Mouse (Mus musculus): ENCODE measurements around the gene Elmod1. TPM values are rescaled to one million over a fixed set of nuclear protein-coding genes. Genes with fewer than 3 reads are reported as not detected.

Gene Elmod1
- total and polyA plus RNA-seq, 3 experiments: 0.38 TPM; not detected in 2

DNA sequence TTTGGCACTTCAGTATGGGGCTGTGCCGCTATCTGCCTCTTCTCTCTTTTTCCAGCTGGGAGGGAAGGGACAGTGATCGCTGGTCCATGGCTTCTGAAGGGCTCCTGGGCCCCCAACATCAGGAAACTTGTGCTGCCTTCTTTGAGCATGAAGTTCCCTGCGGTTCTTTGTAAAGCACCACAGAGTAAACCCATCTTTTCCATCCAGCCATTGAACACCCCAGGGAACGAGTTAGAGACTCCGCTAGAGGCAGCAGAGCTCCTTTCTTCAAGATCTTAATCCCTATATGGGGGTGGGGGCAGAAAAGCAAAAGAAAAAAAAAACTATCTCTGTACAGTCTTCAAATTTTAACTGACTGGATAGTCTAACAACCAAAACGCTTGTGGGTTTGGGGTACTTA is 20.2 kb downstream of the Elmod1 start:
- TF ChIP-seq GATA2 (IDR thresholded peaks at IDR 0.05; ENCODE audit: borderline replicate concordance, low read depth, low read length): no peak
- TF ChIP-seq GATA1 (IDR thresholded peaks at IDR 0.05; ENCODE audit: borderline replicate concordance, low read length): no peak
- no peak for TF ChIP-seq TAL1 (conservative IDR thresholded peaks at IDR 0.05; ENCODE audit: low read depth, low read length)
- no peak for TF ChIP-seq CTCF (IDR thresholded peaks at IDR 0.05; ENCODE audit: low read depth, low read length)
- TF ChIP-seq POLR2AphosphoS5 (IDR thresholded peaks at IDR 0.05; ENCODE audit: insufficient replicate concordance, low read depth, low read length): no peak
- Histone ChIP-seq H3K4me1 (ENCODE audit: insufficient read depth, low read depth, low read length) (no peaks in the 10 kb centered on the region), H3K36me3 (replicated peaks) (no peaks in the 10 kb centered on the region), H3K27me3 (ENCODE audit: insufficient read depth, low read length) (no peaks in the 10 kb centered on the region), H3K9me3 (replicated peaks) (no peaks in the 10 kb centered on the region), H3K4me3 (ENCODE audit: low read depth, low read length) (no peak overlapping the region)
- DNase-seq (ENCODE audit: low spot score) (no peak), ATAC-seq (ENCODE audit: extremely low read depth, insufficient number of reproducible peaks, low FRiP score, poor library complexity, severe bottlenecking) (no peak)

DNA sequence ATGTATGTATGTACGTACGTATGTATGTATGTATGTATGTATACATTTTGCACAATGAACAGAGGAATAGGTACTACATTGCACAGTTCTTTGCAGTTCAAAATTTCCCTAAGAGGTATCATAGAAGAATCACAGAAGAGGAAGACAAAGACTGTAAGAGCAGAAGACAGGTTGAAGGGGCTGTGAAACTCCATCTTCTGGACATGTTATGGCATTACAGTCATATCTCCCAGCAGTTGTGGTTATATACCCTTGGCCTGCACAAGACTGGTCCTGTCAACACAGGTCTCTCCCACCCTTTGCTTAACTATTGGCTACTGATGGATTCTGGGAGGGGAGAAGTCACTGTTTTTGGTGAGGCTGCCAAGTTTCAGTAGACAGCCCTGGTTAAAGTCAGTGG is 27.6 kb downstream of the Elmod1 start:
- no peak for DNase-seq (ENCODE audit: low spot score)
- H3K36me3 ChIP-seq (replicated peaks): no peaks in the 10 kb centered on the region
- no peaks in the 10 kb centered on the region for H3K4me1 ChIP-seq (ENCODE audit: insufficient read depth, low read depth, low read length)
- H3K27me3 ChIP-seq (ENCODE audit: insufficient read depth, low read length): no peaks in the 10 kb centered on the region
- H3K4me3 ChIP-seq (ENCODE audit: low read depth, low read length): no peak overlapping the region
- TF ChIP-seq GATA2 (IDR thresholded peaks at IDR 0.05; ENCODE audit: borderline replicate concordance, low read depth, low read length) (no peak), CTCF (IDR thresholded peaks at IDR 0.05; ENCODE audit: low read depth, low read length) (no peak), TAL1 (conservative IDR thresholded peaks at IDR 0.05; ENCODE audit: low read depth, low read length) (no peak), POLR2AphosphoS5 (IDR thresholded peaks at IDR 0.05; ENCODE audit: insufficient replicate concordance, low read depth, low read length) (no peak), GATA1 (IDR thresholded peaks at IDR 0.05; ENCODE audit: borderline replicate concordance, low read length) (no peak)
- ATAC-seq (ENCODE audit: extremely low read depth, insufficient number of reproducible peaks, low FRiP score, poor library complexity, severe bottlenecking): no peak
- no peaks in the 10 kb centered on the region for H3K9me3 ChIP-seq (replicated peaks)

DNA sequence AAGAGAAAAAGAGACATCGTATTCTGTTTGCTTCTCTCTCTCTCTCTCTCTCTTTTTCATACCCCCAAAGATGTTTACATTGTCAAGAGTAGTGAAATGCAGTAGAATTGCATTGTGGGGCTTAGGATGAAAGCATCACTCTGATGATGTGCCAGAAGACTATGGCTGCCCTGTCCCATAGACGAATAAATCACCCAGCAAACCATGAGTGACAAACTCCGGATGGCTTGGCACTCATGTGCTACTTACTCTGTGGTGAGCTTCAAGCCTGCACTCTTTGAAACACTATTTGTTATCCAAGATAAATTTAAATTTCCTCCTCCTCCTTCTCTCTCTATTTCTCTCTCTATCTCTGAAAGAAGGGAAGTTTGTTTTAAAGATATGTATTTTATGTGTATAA is 36.5 kb downstream of the Elmod1 start:
- no peak for TF ChIP-seq POLR2AphosphoS5 (IDR thresholded peaks at IDR 0.05; ENCODE audit: insufficient replicate concordance, low read depth, low read length)
- no peak for TF ChIP-seq CTCF (IDR thresholded peaks at IDR 0.05; ENCODE audit: low read depth, low read length)
- TF ChIP-seq GATA2 (IDR thresholded peaks at IDR 0.05; ENCODE audit: borderline replicate concordance, low read depth, low read length): no peak
- TF ChIP-seq GATA1 (IDR thresholded peaks at IDR 0.05; ENCODE audit: borderline replicate concordance, low read length): no peak
- TF ChIP-seq TAL1 (conservative IDR thresholded peaks at IDR 0.05; ENCODE audit: low read depth, low read length): no peak
- Histone ChIP-seq H3K4me3 (ENCODE audit: low read depth, low read length) (no peak overlapping the region), H3K36me3 (replicated peaks) (no peaks in the 10 kb centered on the region), H3K4me1 (ENCODE audit: insufficient read depth, low read depth, low read length) (no peaks in the 10 kb centered on the region), H3K27me3 (ENCODE audit: insufficient read depth, low read length) (no peaks in the 10 kb centered on the region), H3K9me3 (replicated peaks) (no peaks in the 10 kb centered on the region)
- no peak for DNase-seq (ENCODE audit: low spot score)
- no peak for ATAC-seq (ENCODE audit: extremely low read depth, insufficient number of reproducible peaks, low FRiP score, poor library complexity, severe bottlenecking)

DNA sequence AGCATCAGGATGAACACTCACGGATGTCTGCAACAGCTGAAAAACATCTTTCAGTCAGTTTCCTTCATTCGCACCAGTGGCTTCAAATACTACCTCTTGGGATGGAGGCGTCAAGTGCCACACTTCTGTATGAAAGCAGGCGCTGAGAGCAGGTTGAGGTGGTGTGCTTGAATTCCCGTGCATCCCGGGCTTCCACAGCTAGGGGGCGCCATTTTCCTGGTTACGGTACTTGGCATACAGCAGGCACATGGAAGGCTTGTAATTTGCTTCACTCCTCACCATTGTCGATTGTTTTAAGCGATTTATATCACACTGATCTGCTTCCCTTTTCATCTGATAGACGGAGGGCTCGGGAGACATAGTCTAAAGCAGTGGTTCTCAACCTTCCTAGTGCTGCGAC is 40.9 kb downstream of the Elmod1 start:
- ATAC-seq (ENCODE audit: extremely low read depth, insufficient number of reproducible peaks, low FRiP score, poor library complexity, severe bottlenecking) (no peak), DNase-seq (ENCODE audit: low spot score) (no peak)
- Histone ChIP-seq H3K27me3 (ENCODE audit: insufficient read depth, low read length) (no peaks in the 10 kb centered on the region), H3K4me1 (ENCODE audit: insufficient read depth, low read depth, low read length) (no peaks in the 10 kb centered on the region), H3K9me3 (replicated peaks) (no peaks in the 10 kb centered on the region), H3K4me3 (ENCODE audit: low read depth, low read length) (no peak overlapping the region), H3K36me3 (replicated peaks) (no peaks in the 10 kb centered on the region)
- TF ChIP-seq GATA2 (IDR thresholded peaks at IDR 0.05; ENCODE audit: borderline replicate concordance, low read depth, low read length) (no peak), TAL1 (conservative IDR thresholded peaks at IDR 0.05; ENCODE audit: low read depth, low read length) (no peak), CTCF (IDR thresholded peaks at IDR 0.05; ENCODE audit: low read depth, low read length) (0 out of 2 replicates have a peak, but pooled peaks have one; percentile 34)

DNA sequence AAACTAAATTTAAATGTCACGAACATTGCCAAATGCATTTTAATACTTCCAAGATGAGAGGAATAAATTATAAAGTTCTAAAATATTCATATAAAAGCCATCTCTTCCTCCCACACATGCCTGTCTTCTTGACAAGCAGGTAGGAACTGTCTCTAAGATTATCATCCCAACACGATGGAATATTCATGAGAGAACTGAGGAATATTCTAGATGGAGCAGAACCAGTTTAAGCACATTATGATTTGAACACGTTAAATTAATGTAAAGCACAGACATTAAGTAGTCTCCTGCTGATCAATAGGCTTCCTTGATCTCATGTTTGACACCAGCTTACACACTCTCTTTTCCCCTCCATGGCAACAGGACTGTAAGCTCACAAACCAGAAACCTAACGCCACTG is 41.7 kb downstream of the Elmod1 start:
- DNase-seq (ENCODE audit: low spot score) (no peak), ATAC-seq (ENCODE audit: extremely low read depth, insufficient number of reproducible peaks, low FRiP score, poor library complexity, severe bottlenecking) (no peak)
- Histone ChIP-seq H3K27me3 (ENCODE audit: insufficient read depth, low read length) (no peaks in the 10 kb centered on the region), H3K36me3 (replicated peaks) (no peaks in the 10 kb centered on the region), H3K4me1 (ENCODE audit: insufficient read depth, low read depth, low read length) (no peaks in the 10 kb centered on the region), H3K4me3 (ENCODE audit: low read depth, low read length) (no peak overlapping the region), H3K9me3 (replicated peaks) (no peaks in the 10 kb centered on the region)
- TF ChIP-seq GATA2 (IDR thresholded peaks at IDR 0.05; ENCODE audit: borderline replicate concordance, low read depth, low read length): no peak

DNA sequence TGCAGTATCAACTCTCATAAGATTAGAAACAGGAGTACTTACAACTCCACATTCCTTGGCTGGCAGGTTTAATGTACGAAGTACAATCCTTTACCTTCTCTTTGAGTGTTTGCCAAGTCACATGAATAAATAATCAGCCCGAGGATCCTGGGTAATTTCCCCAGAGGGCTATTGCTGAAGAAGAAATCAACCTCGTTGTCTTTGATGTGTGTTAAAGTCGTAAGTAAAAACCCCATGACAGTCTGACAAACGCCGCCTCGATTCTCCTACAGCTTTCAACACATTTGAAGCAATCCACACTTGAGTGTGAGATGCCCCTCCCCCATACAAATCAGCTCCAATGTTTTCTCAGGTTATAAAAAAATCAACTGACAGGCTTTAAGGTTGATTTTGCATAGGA is 44.2 kb downstream of the Elmod1 start:
- no peaks in the 10 kb centered on the region for H3K4me1 ChIP-seq (ENCODE audit: insufficient read depth, low read depth, low read length)
- H3K27me3 ChIP-seq (ENCODE audit: insufficient read depth, low read length): no peaks in the 10 kb centered on the region
- DNase-seq (ENCODE audit: low spot score) (no peak), ATAC-seq (ENCODE audit: extremely low read depth, insufficient number of reproducible peaks, low FRiP score, poor library complexity, severe bottlenecking) (no peak)
- H3K36me3 ChIP-seq (replicated peaks): no peaks in the 10 kb centered on the region
- no peaks in the 10 kb centered on the region for H3K9me3 ChIP-seq (replicated peaks)
- H3K4me3 ChIP-seq (ENCODE audit: low read depth, low read length): no peak overlapping the region
- TF ChIP-seq POLR2AphosphoS5 (IDR thresholded peaks at IDR 0.05; ENCODE audit: insufficient replicate concordance, low read depth, low read length) (no peak), TAL1 (conservative IDR thresholded peaks at IDR 0.05; ENCODE audit: low read depth, low read length) (no peak), GATA1 (IDR thresholded peaks at IDR 0.05; ENCODE audit: borderline replicate concordance, low read length) (no peak), GATA2 (IDR thresholded peaks at IDR 0.05; ENCODE audit: borderline replicate concordance, low read depth, low read length) (no peak), CTCF (IDR thresholded peaks at IDR 0.05; ENCODE audit: low read depth, low read length) (no peak)

DNA sequence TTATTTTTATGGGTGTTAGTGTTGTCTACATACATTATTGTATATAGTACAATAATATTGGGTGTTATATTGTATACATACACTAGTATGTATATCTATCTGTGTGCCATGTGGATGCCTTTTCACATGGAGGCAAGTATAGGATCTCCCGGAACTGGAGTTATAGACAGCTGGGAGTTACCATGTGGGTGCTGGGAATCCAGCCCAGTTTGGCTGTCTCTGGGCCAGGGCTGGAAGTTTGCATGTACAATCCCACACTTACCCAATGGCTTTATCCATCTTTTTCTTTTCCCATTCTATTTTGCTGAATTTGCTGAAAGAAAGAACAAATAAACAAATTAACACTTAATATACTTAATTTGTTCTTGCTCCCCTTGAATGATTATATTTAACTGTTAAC is 54.0 kb downstream of the Elmod1 start:
- no peaks in the 10 kb centered on the region for H3K27me3 ChIP-seq (ENCODE audit: insufficient read depth, low read length)
- DNase-seq (ENCODE audit: low spot score) (no peak), ATAC-seq (ENCODE audit: extremely low read depth, insufficient number of reproducible peaks, low FRiP score, poor library complexity, severe bottlenecking) (no peak)

More for the DNA sequence above, 54.0 kb downstream of the Elmod1 start:
- H3K4me1 ChIP-seq (ENCODE audit: insufficient read depth, low read depth, low read length): no peaks in the 10 kb centered on the region
- no peak overlapping the region for H3K4me3 ChIP-seq (ENCODE audit: low read depth, low read length)
- no peaks in the 10 kb centered on the region for H3K9me3 ChIP-seq (replicated peaks)
- H3K36me3 ChIP-seq (replicated peaks): no peaks in the 10 kb centered on the region
- TF ChIP-seq POLR2AphosphoS5 (IDR thresholded peaks at IDR 0.05; ENCODE audit: insufficient replicate concordance, low read depth, low read length): no peak
- TF ChIP-seq GATA1 (IDR thresholded peaks at IDR 0.05; ENCODE audit: borderline replicate concordance, low read length): no peak
- no peak for TF ChIP-seq GATA2 (IDR thresholded peaks at IDR 0.05; ENCODE audit: borderline replicate concordance, low read depth, low read length)
- no peak for TF ChIP-seq CTCF (IDR thresholded peaks at IDR 0.05; ENCODE audit: low read depth, low read length)
- TF ChIP-seq TAL1 (conservative IDR thresholded peaks at IDR 0.05; ENCODE audit: low read depth, low read length): no peak

Measured in G1E (cell line).